Mouse (Mus musculus) gastrocnemius, adult 2 months (tissue): ENCODE data around the gene Keap1. TPM values are rescaled to one million over a fixed set of nuclear protein-coding genes. Genes with fewer than 3 reads are reported as not detected.
"Not testable (repeated sequence)": the region's sequence is repeated elsewhere in the genome, so short reads cannot be mapped to it uniquely, and the experiment has no call there.

ENCODE experiments used
- DNase-seq: peaks from one replicate; pipeline ENCODE4 v3.0.0; 2022
- H3K27ac ChIP-seq: fragments of 200-600 bp; 2 replicates; pipeline ENCODE4 v1.8.1; 2022; ENCODE audit warnings: mild to moderate bottlenecking
- H3K4me3 ChIP-seq: fragments of 200-600 bp; 2 replicates; pipeline ENCODE4 v1.8.1; 2022; ENCODE audit warnings: mild to moderate bottlenecking, moderate library complexity
- CTCF ChIP-seq: fragments of 200-600 bp; IDR thresholded peaks from 2 replicates; pipeline ENCODE4 v1.8.1; 2022; ENCODE audit warnings: antibody characterized with exemption, mild to moderate bottlenecking, moderate library complexity
- intact Hi-C: fragments of 180-260 bp; cut with DNase I; formaldehyde crosslinking; loops from one replicate; pipeline ENCODE4 v1.15.1; 2025
- total RNA-seq, 2 experiments: library from RNA; stranded (reverse); gene quantifications; 2 replicates each; pipeline ENCODE4 v1.2.3; 2021

The Keap1 gene
- total RNA-seq, 2 experiments from 2014 or later: 51.3 to 62.3 TPM

DNA sequence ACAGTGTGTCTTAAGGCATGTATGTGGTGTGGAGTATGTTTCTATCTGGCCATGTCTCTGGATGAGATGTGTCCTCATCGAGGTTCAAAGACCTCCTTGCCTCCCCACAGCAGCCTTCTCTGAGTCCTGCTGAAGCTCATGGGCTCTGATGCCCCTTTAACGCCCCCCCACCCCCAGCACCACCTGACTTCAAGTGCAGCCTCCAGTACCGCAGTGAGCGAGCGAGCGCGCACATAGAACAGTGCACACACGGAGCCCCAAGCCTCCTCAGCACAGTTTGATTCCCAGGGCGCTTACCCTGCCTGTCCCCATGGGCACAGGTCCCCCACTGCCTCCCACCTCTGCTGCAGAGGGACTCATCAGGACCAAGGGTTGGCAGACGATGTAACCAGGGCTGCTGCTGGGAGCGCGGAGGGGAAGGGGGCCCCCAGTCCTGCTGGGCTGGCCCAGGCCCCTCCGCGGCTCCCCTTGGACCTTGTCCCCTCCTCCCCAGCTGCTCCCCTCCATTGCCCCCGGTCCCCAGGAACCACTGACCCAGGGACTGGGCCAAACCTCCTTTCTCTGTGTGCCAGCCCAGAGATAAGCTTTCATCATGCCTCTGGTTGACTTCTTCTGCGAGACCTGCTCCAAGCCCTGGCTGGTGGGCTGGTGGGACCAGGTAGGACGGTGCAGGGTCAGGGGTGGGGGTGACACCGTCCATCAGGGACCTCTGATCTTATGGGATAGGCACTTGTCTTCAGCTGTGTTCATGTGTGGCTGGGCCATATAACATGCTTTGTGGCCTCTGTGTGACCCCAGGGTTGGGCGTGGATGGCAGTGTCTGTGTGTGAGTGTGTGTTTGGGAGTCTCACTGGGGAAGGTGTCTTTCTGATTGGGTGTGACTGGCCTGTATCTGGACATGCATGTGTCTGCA is 42.4 kb downstream of the Keap1 start:
- no peak for TF ChIP-seq CTCF
- H3K27ac ChIP-seq: no peak overlapping the region
- H3K4me3 ChIP-seq: no peak overlapping the region
- no peak for DNase-seq
- intact Hi-C loops: no loop called here

DNA sequence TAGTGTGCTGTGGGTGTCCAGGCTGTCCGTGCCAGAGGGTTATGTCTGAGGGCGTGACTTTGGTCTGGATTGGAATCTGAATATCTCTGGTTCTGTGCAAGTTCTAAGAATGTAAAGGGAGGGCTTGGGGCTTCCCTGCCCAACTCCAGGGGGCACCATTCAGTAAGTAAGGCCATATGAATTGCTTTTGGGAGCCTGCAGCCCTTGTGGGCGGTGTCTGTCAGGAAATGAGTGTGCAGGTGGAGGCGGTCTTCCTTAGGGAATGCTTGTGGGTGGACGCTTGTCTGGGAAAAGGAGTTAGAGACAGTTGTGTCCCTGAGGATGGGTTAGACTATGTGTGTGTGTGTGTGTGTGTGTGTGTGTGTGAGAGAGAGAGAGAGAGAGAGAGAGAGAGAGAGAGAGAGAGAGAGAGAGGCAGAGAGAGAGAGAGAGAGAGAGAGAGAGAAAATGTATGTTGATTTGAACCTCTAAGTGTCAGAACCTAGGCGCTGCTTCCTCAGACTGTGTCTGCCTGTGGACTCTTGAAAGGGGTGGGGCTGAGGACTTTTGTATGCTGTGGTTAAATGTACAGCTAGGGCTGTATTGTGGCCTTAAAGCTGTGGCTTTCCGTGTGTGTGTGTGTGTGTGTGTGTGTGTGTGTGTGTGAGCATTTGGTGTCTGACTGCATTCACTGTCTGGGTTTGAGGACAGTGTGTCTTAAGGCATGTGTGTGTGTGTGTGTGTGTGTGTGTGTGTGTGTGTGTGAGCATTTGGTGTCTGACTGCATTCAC is 43.2 kb downstream of the Keap1 start:
- intact Hi-C loops, H3K27ac ChIP-seq, H3K4me3 ChIP-seq, DNase-seq: not testable (repeated sequence)

DNA sequence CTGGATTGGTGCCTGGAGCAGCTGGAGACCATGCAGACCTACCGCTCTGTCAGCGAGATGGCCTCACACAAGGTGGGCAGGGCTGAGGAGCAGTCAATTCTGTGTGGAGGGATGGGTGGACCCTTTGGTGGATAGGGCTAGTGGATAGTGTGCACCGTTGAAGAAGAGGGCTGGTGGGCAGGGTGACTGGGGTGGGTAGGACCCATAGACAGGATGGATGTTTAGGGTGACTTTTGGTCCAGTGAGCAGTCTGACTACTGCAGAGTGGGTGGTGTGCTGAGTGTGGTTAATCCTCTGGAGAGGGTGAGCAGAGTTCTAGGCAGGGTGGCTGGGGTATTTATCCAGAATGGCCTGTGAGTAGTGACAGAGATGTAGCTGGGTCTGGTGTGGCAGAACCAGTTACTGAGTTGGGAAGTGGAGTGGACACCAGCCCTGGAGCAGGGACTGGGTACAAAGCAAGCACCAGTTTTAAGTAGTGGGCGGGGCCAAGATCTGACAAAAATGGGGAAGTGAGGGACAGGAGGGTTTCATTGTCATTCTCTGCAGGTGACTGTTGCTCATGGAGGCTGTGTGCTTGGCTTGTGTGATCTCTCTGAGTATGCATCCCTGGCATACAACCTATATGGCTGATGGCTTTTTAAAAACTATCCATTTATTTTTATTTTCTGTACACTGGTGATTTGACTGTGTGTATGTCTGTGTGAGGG is 44.2 kb downstream of the Keap1 start:
- no peak for TF ChIP-seq CTCF
- H3K4me3 ChIP-seq: no peak overlapping the region
- intact Hi-C loops: no loop called here
- DNase-seq: no peak
- H3K27ac ChIP-seq: no peak overlapping the region

DNA sequence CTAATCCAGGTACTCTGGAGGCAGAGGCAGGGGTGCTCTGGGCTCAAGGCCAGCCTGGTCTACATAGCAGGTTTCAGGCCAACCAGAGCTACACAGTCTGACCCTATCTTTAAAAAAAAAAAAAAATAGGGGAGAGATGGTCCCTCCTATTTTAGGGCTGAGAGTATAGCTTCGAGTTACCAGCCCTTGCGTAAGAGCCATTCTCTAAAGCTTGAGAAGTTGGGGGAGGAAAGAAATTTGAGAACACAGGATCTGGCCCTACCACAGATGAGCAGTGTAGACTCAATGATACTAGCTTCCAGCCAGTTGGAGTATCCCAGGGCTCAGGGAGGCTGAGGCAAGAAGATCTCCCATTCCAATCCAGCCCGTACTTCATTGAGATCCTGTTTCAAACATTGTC is 45.4 kb downstream of the Keap1 start:
- DNase-seq: no peak
- intact Hi-C loops: no loop called here
- no peak for TF ChIP-seq CTCF
- Histone ChIP-seq H3K27ac (no peak overlapping the region), H3K4me3 (no peak overlapping the region)

DNA sequence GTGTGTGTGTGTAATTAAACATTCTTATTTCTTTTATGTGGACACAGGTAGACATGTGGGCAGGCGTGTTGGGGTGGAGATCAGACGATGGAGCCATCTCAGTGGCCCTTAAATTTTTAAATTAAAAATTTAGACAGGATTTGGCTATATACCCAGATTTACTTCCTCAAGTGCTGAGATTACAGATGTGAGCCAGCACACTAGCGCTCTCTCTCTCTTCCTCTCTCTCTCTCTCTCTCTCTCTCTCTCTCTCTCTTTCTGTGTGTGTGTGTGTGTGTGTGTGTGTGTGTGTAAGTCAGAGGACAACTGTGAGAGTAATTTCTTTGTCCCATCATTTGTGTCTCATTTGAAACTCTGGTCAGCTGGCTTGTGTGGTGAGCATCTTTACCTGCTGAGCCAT is 48.5 kb downstream of the Keap1 start:
- no peak for TF ChIP-seq CTCF

DNA sequence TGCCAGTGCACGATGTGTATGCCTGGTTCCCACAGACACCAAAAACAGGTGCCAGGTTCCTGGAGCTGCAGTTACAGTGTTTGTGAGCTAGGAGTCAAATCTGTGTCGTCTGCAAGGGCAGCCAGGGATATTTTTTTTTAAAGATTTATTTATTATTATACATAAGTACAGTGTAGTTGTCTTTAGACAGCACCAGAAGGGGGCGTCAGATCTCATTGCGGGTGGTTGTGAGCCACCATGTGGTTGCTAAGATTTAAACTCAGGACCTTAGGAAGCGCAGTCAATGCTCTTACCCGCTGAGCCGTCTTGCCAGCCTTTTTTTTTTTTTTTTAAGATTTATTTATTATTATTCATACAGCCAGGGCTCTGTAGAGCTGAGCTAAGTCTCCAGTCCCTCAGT is 49.3 kb downstream of the Keap1 start:
- no peak for DNase-seq
- intact Hi-C loops: no loop called here
- peak; percentile 32 for TF ChIP-seq CTCF
- H3K27ac ChIP-seq: no peak overlapping the region; the same call in 1 of the 2 replicates
- H3K4me3 ChIP-seq: no peak overlapping the region

More for the DNA sequence above, 48.5 kb downstream of the Keap1 start:
- Histone ChIP-seq H3K27ac (no peak overlapping the region), H3K4me3 (no peak overlapping the region)
- DNase-seq: no peak
- intact Hi-C loops: no loop called here

DNA sequence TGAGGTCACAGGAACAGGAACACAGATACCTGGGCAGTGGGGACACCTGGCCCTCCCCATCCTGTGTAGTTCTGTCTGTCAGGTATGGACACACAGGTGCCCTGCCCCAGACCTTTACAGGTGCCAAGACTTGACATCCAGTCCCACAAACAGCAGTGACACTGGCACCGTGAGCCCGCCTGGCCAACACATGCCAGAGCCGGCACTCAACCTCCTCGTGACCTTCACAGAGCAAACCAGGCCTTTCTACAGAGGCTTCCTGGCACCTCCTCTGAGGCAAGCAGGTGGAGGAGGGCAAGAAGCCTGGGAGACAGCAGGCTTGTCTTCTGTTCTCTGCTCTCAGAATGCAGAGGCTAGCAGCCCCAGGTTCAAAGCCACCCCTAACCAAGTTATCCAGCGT is 53.7 kb downstream of the Keap1 start:
- no peak for TF ChIP-seq CTCF
- intact Hi-C loops: loop anchor here (2.0 kb wide), 1 partner anchor 35 kb away; no protein-coding TSS in a partner anchor
- Histone ChIP-seq H3K27ac (peak overlapping the region; percentile 95), H3K4me3 (peak overlapping the region; percentile 85)
- DNase-seq: peak; percentile 85

DNA sequence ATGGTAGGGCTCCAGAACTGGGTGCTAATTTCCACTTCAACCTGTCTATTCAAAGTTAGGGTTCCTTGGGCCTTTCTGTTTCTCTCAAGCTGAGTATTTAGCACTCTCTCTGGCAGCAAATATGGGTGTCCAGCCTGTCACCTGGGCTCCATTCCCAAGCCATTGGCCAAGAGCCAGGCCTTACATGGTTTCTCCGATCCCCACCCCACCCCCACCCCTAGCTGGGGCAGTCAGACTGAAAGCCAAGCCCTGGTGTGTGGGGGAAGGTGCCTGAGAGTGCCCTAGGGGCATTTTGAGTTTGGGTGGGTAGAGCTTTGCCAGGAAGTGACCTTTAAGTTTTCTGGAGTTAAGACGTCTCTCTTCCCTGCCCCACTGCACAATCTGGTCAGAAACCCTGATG is 54.4 kb downstream of the Keap1 start:
- DNase-seq: peak; percentile 93
- intact Hi-C loops: loop anchor here (2.0 kb wide), 1 partner anchor 36 kb away; no protein-coding TSS in a partner anchor
- Histone ChIP-seq H3K4me3 (peak overlapping the region; percentile 85), H3K27ac (peak overlapping the region; percentile 95)
- no peak for TF ChIP-seq CTCF

DNA sequence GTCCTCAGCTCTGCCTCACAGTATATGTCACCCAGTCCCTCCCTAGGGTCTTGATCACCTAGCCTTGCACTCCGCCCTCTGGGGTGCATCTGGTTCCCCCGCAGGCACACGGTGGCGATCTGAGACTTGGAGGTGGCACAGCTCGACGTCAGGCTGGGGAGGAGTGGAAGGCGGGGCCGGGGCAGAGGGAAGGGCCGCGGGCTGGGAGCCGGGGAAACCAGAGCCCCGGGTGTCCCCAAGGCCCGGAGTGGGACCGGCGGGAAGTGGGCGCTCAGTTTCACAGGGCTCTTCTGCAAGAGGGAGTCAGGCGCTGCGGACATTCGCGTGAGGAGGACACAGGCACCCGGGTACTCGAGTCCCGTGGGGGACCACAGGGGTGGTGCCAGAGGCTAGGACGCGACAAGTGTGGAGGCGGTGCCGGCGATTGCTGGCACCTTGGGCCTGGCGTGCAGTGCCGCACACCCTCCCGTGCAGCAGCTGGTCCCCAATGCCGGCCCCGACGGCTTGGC is 55.2 kb downstream of the Keap1 start:
- Histone ChIP-seq H3K4me3 (peak overlapping the region; percentile 85), H3K27ac (peak overlapping the region; percentile 95)
- DNase-seq: peak; percentile 92
- intact Hi-C loops: loop anchor here (2.0 kb wide), 1 partner anchor 37 kb away; no protein-coding TSS in a partner anchor
- TF ChIP-seq CTCF: peak; percentile 38; the same call in 1 of the 2 replicates

DNA sequence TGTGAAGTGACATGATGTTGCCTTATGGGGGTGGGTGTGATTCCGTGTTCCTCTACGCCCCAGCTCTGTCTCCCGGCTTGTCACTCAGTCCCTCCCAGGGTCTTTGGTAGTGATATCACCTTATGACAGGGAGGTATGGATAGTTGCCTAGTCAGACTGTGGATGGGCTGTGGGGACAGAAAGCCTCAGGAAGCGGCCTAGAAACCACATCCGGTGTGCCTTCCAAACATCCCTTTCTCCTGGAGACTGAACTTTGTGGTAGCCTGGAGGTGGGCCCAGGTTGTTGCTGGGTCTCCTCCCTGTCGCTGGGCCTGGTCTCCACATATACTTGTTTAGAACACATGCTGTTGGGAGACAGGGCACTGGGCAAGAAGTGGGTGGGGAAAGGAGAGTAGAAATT is 55.7 kb downstream of the Keap1 start:
- Histone ChIP-seq H3K4me3 (peak overlapping the region; percentile 85), H3K27ac (peak overlapping the region; percentile 95)
- no peak for DNase-seq
- no peak for TF ChIP-seq CTCF
- intact Hi-C loops: no loop called here

DNA sequence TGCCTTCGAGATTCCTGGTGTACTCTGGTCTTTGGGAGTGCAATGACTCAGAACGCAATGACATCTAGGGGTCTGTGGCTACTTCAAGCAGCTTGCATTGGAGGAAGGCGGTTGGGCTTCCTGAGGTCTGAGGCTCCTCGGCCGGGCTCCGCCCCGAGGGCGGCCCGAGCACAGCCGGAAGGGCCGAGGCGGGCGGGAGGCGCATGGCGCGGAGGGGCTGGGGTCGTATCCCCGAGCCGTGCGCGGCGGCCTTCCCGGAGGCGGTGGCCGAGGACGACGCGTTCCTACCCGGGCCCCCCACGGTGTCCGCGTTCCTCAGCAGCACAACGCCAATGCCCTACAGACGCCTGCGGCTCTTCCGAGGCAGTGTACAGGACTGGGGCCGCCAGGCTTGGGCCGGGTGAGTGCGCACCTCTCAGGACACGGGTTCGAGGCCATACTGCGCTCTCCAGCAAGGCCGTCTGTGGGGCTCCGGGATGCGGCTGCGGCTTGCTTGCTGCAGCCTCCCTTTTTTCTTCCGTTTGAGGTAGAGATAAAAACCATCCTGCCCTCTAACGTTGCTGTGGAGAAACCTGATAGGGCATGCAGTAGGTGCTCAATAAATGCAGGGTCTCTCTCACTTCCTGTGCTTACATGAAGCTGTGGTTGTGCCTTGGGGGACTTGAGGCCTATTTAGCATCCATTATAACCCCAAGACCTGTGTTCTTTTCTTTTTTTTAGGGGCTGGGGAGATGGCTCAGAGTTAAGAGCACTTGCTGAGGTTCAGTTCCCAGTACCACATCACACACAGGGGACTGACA is 57.5 kb downstream of the Keap1 start:
- DNase-seq: peak; percentile 60
- Histone ChIP-seq H3K27ac (peak overlapping the region; percentile 76), H3K4me3 (peak overlapping the region; percentile 66)
- intact Hi-C loops: no loop called here
- no peak for TF ChIP-seq CTCF

DNA sequence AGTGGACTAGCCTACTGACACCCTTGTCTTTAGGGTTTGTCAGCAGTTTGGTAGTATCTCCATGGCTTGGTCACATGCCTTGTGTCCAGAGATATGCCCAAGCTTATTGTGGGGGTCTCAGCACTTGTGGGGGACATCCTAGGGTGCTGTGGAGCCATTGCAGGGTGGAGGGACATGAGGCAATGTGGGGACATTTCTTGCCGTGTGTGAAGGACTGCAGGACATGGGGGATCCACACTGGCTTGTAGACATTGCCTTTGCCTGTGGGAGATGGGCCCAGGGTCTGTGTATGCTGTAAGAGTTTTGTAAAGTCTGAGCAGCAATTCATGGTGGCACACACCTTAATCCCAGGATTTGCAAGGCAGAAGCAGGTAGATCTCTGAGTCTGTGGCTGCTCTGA is 58.3 kb downstream of the Keap1 start:
- no peak for TF ChIP-seq CTCF
- H3K27ac ChIP-seq: peak overlapping the region; percentile 81; the same call in 1 of the 2 replicates
- no peak for DNase-seq
- intact Hi-C loops: no loop called here
- H3K4me3 ChIP-seq: no peak overlapping the region
